Mouse (Mus musculus): ENCODE results near the gene Phrf1.

GRCm38 (mm10) chr7:141231551-141231950 is 3.0 kb downstream of the Phrf1 start:
- TF ChIP-seq HCFC1 (IDR thresholded peaks at IDR 0.05; ENCODE audit: low read depth, low read length): no peak
- no peak for TF ChIP-seq MAZ (IDR thresholded peaks at IDR 0.05; ENCODE audit: low read depth, low read length)
- no peak for TF ChIP-seq BHLHE40 (IDR thresholded peaks at IDR 0.05; ENCODE audit: borderline replicate concordance, low read depth, low read length)
- TF ChIP-seq CTCF (IDR thresholded peaks at IDR 0.05 in 2 of 3, conservative IDR thresholded peaks at IDR 0.05 in 1 of 3; ENCODE audit: control insufficient read depth in 1 of 3, insufficient read depth in 1 of 3, low read depth in 2 of 3, low read length in 3 of 3, poor library complexity in 1 of 3, severe bottlenecking in 1 of 3): no peak
- TF ChIP-seq POLR2A (IDR thresholded peaks at IDR 0.05; ENCODE audit: control insufficient read depth in 1 of 2, insufficient read depth in 1 of 2, low read depth in 1 of 2, low read length in 2 of 2, poor library complexity in 1 of 2): no peak
- TF ChIP-seq EP300 (IDR thresholded peaks at IDR 0.05; ENCODE audit: low read depth in 1 of 2, low read length in 2 of 2): no peak
- no peak for TF ChIP-seq MAX (IDR thresholded peaks at IDR 0.05; ENCODE audit: low read length)
- TF ChIP-seq TAL1 (IDR thresholded peaks at IDR 0.05; ENCODE audit: low read length): no peak
- TF ChIP-seq GATA1 (IDR thresholded peaks at IDR 0.05; ENCODE audit: low read depth, low read length): no peak
- TF ChIP-seq ZMIZ1 (IDR thresholded peaks at IDR 0.05; ENCODE audit: low read depth, low read length): no peak

Data from MEL (cell line).